8 mouse cellular contexts compared by ENCODE assay signal in the genomic region with DNA sequence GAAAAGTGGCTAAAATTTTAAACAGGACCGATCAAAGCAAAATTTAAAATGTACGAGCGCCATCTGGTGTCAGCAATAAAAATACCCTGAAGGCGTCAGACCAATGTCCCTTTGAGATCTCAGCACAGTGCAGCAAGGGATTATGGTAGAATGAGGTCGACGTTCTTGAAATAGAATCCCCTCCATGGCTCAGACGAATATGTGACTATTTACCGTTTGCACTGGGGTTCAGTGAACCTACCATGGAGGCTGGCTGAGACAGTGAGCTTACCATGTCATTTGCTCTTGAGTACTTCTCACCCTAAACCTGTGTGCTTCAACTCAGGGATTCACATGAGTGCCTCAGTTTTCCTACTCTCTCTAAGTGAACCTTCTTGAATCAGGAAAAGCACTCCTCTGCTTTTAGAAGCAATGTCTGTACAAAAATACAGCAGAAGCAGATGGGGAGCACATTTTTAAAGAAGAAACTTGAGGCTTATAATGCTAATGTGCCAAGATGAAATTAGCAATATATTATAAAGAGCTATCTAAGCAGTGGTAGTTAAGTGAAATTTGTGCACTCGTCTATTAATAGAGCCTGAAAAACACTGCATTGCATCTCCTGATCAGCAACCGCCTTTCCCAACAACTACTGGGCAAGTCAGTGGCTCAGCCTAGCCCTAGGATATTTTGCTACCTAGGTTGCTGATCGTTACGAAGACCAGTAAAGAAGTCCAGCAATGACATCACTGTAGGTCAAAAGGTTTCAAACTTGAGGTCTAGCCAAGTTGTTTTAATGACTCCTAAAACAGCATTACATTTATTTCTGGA.
DNase-seq lines count a peak whose midpoint lies in the region; ATAC-seq lines count a peak whose summit lies in the region.

No protein-coding gene starts in this region.

- no peaks in the 10 kb centered on the region for H3K36me3 ChIP-seq in heart, embryonic 15.5 days
- H3K36me3 ChIP-seq in liver, embryonic 11.5 days (ENCODE audit: control insufficient read depth, insufficient read depth, low read length) = no peaks in the 10 kb centered on the region

- H3K4me2 ChIP-seq in heart, embryonic 15.5 days = peak overlapping the region; percentile 52
- no peak overlapping the region for H3K4me2 ChIP-seq in liver, embryonic 11.5 days

- H3K27ac ChIP-seq in heart, embryonic 15.5 days = no peak overlapping the region
- H3K27ac ChIP-seq in liver, embryonic 11.5 days (ENCODE audit: low read depth, low read length) = no peak overlapping the region

- peaks cover 2% of the 10 kb centered on the region; the same call in 1 of the 2 replicates for H3K4me1 ChIP-seq in heart, embryonic 15.5 days (replicated peaks)
- no peaks in the 10 kb centered on the region for H3K4me1 ChIP-seq in liver, embryonic 11.5 days (replicated peaks; ENCODE audit: control insufficient read depth, insufficient read depth, low read length)

- ATAC-seq in heart, embryonic 15.5 days (replicated peaks; ENCODE audit: insufficient number of reproducible peaks, insufficient read depth, low FRiP score, low read depth) = 0 out of 2 replicates have a peak, but pooled peaks have one; percentile 66
- peak; percentile 29; the same call in 1 of the 2 replicates for ATAC-seq in liver, embryonic 11.5 days (replicated peaks; ENCODE audit: low FRiP score)

- DNase-seq in 3T3-L1 (ENCODE audit: low read depth, low spot score) = peak; percentile 66
- peak; percentile 39 for DNase-seq in ZHBTc4 (ENCODE audit: low read depth, low spot score)
- peak; percentile 74 for DNase-seq in embryo, embryonic 11 days
- peak; percentile 34 for DNase-seq in kidney, postnatal 14 days
- DNase-seq in liver, embryonic 11.5 days (ENCODE audit: low spot score) = no peak
- DNase-seq in right cerebral cortex, adult 2 months (ENCODE audit: low spot score in 2 of 2) = peak; percentile 80 to 86
- DNase-seq in spleen, postnatal 4 days (ENCODE audit: low spot score in 2 of 2) = no peak

- 22% methylated on average over 12 of the region's 12 CpGs for WGBS in heart, embryonic 15.5 days
- 31% methylated on average over 12 of the region's 12 CpGs for WGBS in liver, embryonic 11.5 days

- H3K9me3 ChIP-seq in heart, embryonic 15.5 days (replicated peaks) = no peaks in the 10 kb centered on the region
- H3K9me3 ChIP-seq in liver, embryonic 11.5 days (ENCODE audit: control insufficient read depth, low read length) = no peaks in the 10 kb centered on the region

- peak overlapping the region; percentile 21; the same call in 1 of the 2 replicates for H3K4me3 ChIP-seq in heart, embryonic 15.5 days
- no peak overlapping the region for H3K4me3 ChIP-seq in liver, embryonic 11.5 days (ENCODE audit: low read depth, low read length)

- H3K27me3 ChIP-seq in heart, embryonic 15.5 days = no peaks in the 10 kb centered on the region
- no peaks in the 10 kb centered on the region for H3K27me3 ChIP-seq in liver, embryonic 11.5 days (replicated peaks; ENCODE audit: control insufficient read depth, insufficient read depth, low read length)

- no peak overlapping the region for H3K9ac ChIP-seq in heart, embryonic 15.5 days
- H3K9ac ChIP-seq in liver, embryonic 11.5 days (ENCODE audit: low read depth, low read length) = no peak overlapping the region

Comparison
In these comparisons a context has a peak if more than half of its experiments do, and no peak if none do; other contexts are left out.
1. DNase-seq: peak in 3T3-L1 (single experiment), ZHBTc4 (single experiment), embryo, embryonic 11 days (single experiment), kidney, postnatal 14 days (single experiment) and right cerebral cortex, adult 2 months (2 of 2); none in liver, embryonic 11.5 days (single experiment) and spleen, postnatal 4 days (0 of 2).